Mouse (Mus musculus) neural tube, postnatal 0 days (tissue): ENCODE data around the gene Tcf7. TPM values are rescaled to one million over a fixed set of nuclear protein-coding genes. Genes with fewer than 3 reads are reported as not detected.

ENCODE experiments used
- polyA plus RNA-seq: library from polyadenylated mRNA; unstranded; fragments of >200 nt; fragmentation: Nextera tagmentation; extraction: Ambion mirVana; gene quantifications from 2 replicates; pipeline ENCODE4 v1.2.1, GENCODE M21; 2015

Gene Tcf7
- 5.2 and 6.1 TPM in 2 replicates for polyA plus RNA-seq

GRCm38 (mm10) chr11:52282774-52283595 lies at the start of gene Tcf7:
TSS of gene Tcf7 (minus strand) at chr11:52283014.

GRCm38 (mm10) chr11:52231606-52232541 lies 50.9 kb downstream of the Tcf7 start, which contains the start of gene Skp1a:
TSS of gene Skp1a (plus strand) at chr11:52231995.

GRCm38 (mm10) chr11:52213887-52214286 lies 68.9 kb downstream of the Tcf7 start, which contains the start of gene Olfr1371:
TSS of gene Olfr1371 (minus strand) at chr11:52213987.

Other genes with a start within 250 kb of the Tcf7 start
- 126 and 134 TPM in 2 replicates for gene Ppp2ca, start 184.3 kb downstream of the Tcf7 start, polyA plus RNA-seq
- gene Olfr1373, start 137.5 kb downstream of the Tcf7 start, polyA plus RNA-seq = not detected in 2 replicates
- not detected in 2 replicates for gene Olfr1371, start 69.0 kb downstream of the Tcf7 start, polyA plus RNA-seq
- gene Skp1a, start 51.0 kb downstream of the Tcf7 start, polyA plus RNA-seq = 949 and 1,105 TPM in 2 replicates
- 402 and 429 TPM in 2 replicates for gene Vdac1, start 77.8 kb upstream of the Tcf7 start, polyA plus RNA-seq
- gene 9530068E07Rik, start 113.4 kb upstream of the Tcf7 start, polyA plus RNA-seq = 114 and 121 TPM in 2 replicates